Mouse (Mus musculus): ENCODE data around the gene Mmachc.
"Not testable (repeated sequence)": the region's sequence is repeated elsewhere in the genome, so short reads cannot be mapped to it uniquely, and the experiment has no call there.

GRCm38 (mm10) chr4:116674761-116675160, 33.4 kb downstream of the Mmachc start:
- not testable (repeated sequence) for TF ChIP-seq POLR2A (IDR thresholded peaks at IDR 0.05; ENCODE audit: low read depth, low read length); CTCF (conservative IDR thresholded peaks at IDR 0.05; ENCODE audit: insufficient read depth, insufficient read length, low read depth, low read length)
